Mouse (Mus musculus) retina, postnatal 1 day (tissue): ENCODE measurements around the gene Cnn3.
A peak's percentile ranks its signal among the peaks of the same experiment; 100 is the strongest.

Source experiments
- DNase-seq: peaks from one replicate; pipeline ENCODE4 v3.0.0-alpha.2; 2012

Cnn3 gene

DNA sequence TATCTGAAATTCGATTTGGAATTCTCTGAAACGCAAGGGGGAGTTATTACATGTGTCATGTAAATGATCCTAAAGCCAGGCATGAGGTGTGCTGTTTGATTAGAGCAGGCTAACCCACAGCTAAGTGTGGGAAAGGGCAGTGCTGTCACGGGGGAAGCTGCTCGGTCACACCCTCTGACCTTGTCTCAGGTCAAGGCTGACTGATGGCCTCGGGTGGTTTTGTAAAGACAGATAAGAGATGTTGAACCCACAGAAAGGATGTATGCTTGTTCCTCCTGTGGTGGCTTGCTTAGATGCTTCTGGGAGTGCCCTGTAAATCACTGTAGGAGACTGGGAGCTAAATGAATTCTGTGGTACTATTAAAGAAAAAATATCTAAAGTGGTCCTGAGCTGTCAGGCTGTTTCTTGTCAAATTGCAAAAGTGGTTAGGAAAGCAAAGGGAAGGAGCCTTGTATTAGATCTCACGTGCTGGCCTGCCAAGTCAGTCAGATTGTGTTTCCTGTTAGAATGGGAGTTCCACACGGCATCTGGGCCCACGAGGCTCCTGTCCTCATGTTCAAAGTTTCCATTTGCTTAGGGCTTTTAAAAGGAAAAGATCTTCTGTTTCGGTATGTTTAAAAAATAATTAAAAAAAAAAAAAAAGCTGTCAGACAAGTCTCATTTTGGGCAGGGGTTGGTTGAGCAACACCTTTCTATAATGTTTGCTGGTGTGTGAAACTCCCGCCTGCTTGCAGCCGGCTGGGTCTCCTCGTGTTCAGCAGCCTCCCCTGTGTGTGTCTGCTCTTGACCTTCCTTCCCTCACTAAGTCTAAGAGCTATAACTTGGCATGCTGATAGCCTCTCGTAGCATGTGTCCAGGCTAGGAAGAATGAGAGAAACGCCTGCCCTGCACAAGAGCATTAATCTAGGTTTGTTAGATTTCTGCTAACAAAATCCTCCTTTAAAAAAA lies 32.5 kb downstream of the Cnn3 start:
- no peak for DNase-seq

GRCm38 (mm10) chr3:121460473-121461193 lies 34.3 kb downstream of the Cnn3 start:
- no peak for DNase-seq

DNA sequence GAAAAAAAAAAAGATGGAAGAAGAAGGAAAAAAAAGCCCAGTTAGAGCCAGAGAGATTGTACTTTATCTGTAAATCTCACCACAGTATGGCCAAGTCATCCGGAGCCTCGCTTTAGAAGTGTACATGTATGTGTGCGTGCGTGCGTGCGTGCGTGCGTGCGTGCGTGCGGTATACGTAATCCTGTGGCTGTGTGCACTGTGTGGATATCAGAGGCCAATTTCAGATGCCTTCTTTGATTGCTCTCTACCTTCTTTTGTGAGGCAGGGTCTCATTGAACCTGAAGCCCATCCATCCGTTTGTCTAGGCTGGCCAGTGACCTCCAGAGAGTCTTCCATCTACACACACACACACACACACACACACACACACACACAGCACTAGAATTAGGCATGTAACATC lies 35.2 kb downstream of the Cnn3 start:
- DNase-seq: no peak

DNA sequence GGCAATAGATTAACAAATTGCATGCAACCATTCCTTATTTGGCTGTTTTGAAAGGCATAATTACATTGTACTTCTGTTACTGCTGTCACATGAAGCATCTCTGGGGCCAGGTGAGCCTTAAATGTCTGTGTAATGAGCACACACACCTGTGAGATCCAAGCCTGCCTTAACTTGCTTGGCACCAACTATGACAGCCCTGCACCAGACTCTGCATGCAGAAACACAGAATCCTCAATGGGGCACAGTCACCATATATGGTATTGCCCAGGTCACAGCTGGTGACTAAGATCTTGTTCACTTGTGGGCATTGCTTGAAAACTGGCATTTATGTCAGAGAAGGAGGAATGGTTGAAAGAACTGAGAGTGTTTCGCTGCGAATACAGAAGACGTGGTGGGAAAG lies 36.5 kb downstream of the Cnn3 start:
- no peak for DNase-seq

GRCm38 (mm10) chr3:121464733-121465305 lies 38.5 kb downstream of the Cnn3 start:
- DNase-seq: peak; percentile 20

GRCm38 (mm10) chr3:121465795-121466194 lies 39.5 kb downstream of the Cnn3 start:
- DNase-seq: peak; percentile 62

GRCm38 (mm10) chr3:121467094-121467552 lies 40.8 kb downstream of the Cnn3 start:
- DNase-seq: no peak

DNA sequence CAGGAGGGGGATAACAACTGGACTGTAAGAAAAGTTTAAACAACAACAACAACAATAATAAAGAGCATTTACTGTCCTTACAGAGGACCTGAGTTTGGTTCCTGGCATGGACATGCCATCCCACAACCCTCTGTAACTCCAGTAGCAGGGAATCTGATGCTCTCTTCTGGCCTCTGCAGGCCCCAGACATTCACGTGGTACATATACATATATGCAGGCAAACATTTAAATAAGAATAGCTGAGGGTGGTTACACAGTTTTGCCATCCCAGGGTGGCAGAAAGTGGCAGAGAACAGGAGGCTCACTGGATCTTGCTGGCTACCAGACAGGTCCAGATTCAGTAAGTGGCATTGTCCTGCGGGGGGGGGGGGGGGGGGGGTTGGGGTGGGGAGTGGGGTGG lies 41.8 kb downstream of the Cnn3 start:
- no peak for DNase-seq

GRCm38 (mm10) chr3:121469185-121469975 lies 43.1 kb downstream of the Cnn3 start:
- DNase-seq: peak; percentile 51

- DNase-seq: no peak
Measured at GRCm38 (mm10) chr3:121471703-121472102, 45.4 kb downstream of the Cnn3 start.

DNA sequence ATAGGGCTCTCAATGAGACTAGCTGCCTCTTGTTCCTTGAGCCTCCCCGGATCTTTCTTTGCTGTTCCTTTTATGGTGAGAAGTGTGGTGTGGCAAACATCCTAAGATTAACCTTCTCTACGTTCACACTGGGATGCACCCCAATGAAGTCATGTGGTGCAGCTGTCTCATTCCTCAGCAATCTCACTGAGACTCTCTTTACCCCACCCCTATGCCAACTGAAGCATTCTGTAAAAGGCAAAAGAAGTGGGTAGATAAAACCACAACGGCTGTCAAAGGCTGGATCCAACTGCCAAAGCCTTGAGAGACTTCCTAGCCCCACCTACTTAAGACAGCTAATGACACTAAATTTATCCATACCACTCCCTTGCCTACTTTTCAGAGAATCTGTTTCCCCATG lies 48.4 kb downstream of the Cnn3 start:
- no peak for DNase-seq

DNA sequence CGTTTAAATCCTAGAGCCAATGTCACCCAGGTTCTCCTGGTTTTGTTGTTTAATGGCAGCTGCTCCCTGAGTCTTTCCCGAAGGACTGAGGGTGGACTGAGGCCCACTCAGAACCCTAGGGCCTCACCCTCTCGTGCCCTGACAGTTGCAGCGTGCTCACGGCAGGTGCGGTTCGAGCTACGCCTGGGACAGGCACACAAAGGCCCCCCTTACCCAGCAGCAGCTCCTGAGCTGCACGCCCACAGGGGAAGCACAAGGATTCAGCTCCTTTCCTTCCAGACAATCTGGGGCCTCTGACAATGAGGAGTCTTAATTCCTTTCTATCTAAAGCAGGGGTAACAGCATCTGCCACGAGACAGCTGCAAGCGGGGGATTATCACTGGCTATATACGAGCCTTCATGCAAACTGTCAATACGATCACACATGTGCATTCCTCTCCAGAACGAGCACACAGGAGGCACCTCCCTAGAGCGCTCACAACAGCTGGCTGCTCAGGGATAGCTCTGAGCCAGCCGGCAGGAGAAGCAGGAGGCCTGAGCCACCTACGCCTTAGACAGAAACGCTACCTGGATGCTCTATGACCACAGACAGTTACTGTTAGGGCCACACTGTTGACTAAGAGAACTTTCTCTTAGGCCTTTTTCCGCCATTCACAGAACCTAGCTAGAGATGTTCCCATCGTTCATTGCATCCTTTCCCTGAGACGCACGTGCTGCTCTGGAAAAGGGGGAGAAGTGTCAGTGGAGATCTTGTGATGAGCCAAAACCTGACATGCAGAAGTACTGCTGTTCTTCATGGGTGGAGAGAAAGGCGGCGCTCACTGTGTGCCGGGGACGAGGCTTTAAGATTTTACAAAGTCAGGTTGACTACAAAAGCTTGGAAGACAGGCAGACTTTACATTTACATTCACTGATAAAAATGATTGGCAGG lies 54.0 kb downstream of the Cnn3 start:
- peak; percentile 76 for DNase-seq

DNA sequence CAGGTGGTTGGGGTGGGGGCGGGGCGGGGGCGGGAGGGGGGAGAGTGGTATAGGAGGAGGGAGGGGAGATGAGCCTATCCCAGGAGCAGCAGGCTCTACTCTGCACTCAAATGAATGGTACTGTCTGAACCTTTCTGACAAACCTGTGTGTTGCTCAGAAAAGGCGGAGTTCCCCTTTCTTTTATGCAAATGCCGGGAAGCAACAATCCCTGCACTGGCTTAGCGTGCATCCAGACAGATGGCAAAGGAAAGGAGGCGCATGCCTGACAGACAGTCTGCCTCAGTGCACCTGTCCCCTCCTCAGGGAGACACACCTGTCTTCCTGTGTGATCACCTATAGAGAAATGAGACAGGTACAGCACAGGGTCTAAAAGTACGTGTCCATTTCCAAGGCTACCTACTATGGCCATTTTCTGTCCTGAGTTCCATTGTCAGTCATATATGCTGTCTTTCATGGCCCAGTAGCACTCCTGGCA lies 54.7 kb downstream of the Cnn3 start:
- no peak for DNase-seq

- peak; percentile 52 for DNase-seq
Measured at GRCm38 (mm10) chr3:121481564-121481963, 55.3 kb downstream of the Cnn3 start.

DNA sequence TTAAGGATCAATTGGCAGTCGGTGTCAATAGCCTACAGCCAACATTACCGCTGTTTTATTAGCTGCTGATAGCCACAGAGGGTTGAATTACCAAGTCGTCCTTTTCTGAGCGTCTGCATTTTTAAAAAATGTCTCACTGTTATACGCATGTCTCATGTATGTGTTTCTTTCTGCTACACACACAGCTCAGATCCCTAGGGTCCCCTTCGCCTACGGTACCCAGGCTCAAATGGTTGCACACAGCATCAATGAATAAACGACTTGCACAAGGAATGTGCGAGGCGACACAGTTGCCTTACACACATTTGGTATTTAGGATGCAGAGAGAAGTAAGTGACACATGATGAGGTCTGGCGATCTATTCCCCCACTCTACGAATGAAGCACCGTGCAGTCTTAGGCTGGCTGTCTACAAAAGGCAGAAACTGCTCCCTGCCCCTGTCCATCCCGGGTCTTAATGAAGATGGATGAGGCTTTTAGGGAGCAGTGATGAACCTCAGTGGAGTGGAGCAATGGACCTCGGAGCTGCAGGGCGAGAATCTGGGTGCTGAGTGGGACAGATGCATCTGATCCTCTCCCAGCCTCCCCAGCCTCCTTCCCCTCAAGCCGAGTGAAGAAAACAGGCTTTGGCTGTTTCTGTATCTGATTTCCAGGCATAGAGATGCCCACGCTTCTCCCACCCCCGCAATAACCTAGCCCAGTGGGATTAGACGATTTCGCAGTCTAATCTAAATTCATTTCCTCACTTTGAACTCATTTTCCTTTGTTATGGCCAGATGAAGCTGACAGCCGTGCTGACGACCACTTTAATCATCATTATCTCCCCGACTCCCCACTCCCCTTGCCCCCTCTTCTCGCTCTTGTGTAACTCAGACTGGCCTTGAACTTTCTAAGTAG lies 57.2 kb downstream of the Cnn3 start:
- peak; percentile 31 for DNase-seq

DNA sequence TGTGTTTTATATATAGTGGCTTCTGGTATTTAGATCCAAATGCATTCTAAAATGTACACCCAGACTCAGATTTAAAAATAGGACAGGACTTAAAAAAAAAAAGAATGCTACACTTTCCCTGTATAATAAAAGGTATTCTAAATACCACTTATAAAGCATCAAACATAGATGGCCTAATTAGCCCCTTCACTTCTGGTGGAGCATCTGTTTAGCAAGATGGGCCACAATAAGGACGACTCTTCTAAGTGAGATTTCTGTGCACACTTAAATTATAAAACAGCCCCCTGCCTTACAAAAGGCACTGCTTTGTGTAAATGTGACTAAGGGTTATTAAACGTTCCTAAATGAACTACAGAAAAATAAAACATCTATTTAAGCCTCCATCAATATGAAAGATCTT lies 58.9 kb downstream of the Cnn3 start:
- DNase-seq: no peak

- peak; percentile 68 for DNase-seq
Measured at GRCm38 (mm10) chr3:121489462-121490118, 63.3 kb downstream of the Cnn3 start.

DNA sequence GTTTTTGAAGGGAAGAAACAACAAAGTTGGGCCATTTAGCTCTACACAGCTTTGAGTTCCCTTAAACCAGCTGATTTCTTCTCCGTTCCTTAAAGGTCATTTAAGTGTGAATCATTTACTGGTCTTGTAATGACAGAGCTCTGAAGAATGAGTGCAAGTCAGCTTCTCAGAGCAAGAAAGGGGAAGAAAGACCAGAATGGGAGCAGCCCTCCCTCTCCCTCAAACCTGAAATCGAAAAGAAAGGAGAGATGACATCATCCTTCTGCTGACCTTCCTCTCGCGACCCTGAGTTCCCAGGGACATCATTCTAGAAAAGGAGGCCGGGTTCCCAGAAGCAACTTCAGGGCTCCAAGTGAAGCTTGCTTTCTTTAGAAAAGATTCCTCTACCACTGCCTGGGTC lies 64.6 kb downstream of the Cnn3 start:
- peak; percentile 47 for DNase-seq

DNA sequence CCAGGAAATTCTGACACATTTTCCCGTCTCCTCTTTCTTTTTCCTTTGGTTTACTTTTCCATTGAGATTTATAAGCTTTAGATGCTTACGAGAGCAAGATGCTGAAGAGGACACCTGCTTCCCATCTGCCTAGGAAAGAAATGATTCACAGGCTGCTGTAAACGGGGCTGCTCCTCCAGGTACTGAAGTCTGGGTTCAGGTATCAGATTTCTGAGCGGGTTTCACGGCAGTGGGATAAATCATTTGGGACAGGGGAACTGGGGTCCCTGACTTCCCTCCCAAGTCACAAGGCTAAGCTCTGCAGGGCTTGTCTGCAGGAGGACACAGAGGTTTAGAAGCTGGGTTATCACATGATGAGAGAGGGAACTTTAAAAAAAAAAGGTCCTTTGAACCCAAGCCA lies 65.7 kb downstream of the Cnn3 start:
- no peak for DNase-seq

GRCm38 (mm10) chr3:121493997-121494421 lies 67.7 kb downstream of the Cnn3 start:
- no peak for DNase-seq
